Mouse (Mus musculus) right cerebral cortex, adult 2 months (tissue): ENCODE measurements around the gene Abcc9.
"Not testable (repeated sequence)": the region's sequence is repeated elsewhere in the genome, so short reads cannot be mapped to it uniquely, and the experiment has no call there.

Source experiments
- DNase-seq, 2 experiments: peaks; one replicate each; pipeline ENCODE4 v3.0.0; 2021 to 2022; ENCODE audit warnings: low spot score in 2 of 2

The Abcc9 gene

GRCm38 (mm10) chr6:142703441-142703930, 1.4 kb upstream of the Abcc9 start:
- DNase-seq = no peak

DNA sequence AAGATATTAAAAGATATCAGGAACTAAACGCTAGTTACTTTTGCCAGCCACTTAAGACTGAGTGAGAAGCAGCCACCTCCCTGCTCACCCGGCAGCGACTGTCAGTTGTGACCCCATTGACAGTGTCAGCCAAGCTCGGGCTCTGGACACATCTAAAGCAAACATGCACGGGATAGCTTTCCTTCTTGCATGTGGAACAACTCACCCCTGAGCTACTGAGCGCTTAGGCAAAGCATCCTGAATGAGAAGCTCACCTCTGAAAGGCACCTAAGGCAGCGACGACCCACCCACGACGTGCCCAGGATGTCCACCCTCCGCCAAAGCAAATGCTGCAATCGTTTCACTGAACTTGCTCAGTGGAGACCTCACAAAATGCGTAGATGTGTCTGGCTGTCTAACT, 954 bp downstream of the Abcc9 start:
- DNase-seq = no peak

- DNase-seq = no peak
Observed at GRCm38 (mm10) chr6:142700753-142701152, 1.4 kb downstream of the Abcc9 start.

DNA sequence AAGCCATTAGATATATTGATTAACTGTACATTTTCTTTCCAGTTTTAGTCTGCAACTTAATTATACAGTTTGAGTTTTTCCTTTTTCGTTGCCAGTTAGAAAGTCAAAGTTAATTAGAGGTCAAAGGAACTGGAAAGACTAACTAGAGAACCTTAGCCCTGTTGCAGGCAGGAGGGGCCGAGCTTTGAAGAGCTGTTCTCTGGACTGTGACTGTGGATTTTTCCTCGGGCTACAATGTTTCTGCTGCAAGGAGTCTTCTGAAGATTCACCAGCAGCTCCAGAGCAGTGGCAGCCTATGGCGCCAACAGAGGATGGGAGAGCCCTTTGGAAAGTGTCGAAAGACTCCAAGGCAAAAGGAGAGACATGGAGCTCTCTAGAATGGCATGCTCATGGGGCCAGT, 10.0 kb downstream of the Abcc9 start:
- no peak for DNase-seq

DNA sequence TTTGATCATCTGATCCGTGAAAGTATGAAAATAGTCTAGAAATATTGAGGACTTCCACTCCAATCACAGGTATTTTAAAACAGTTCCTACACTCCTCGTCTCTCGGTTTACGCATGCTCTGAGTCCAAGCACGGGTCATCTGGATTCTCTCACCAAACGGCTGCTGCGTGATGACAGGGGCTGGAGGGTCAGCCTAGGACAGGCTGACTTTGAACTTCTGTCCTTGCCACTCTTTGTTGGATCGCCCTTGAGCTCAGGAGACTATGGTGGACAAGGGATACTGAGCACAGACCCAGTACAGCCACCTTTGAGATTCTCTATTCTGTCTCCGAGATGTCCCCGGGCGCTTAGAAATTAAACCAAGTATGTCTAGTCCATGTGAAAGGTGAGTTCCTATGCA, 12.4 kb downstream of the Abcc9 start:
- DNase-seq = no peak

- DNase-seq = no peak
Observed at GRCm38 (mm10) chr6:142682985-142683691, 19.0 kb downstream of the Abcc9 start.

DNA sequence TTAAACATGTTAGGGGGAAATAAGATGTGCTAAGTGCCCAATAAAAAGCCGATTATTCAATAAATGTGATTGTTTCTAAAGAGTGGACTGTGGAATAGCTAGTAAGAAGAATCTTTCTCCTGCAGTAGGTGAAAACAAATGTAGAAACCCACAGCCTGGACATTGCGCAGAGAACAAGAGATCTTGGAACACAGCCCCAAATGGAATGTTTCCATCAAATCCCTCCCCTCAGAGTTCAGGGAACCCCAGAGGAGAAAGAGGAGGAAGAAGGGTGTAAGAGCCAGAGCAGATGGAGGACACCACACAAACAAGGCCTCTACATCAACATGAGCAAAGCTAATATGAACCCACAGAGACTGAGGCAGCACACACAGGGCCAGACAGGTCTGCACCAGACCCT, 32.1 kb downstream of the Abcc9 start:
- no peak for DNase-seq

DNA sequence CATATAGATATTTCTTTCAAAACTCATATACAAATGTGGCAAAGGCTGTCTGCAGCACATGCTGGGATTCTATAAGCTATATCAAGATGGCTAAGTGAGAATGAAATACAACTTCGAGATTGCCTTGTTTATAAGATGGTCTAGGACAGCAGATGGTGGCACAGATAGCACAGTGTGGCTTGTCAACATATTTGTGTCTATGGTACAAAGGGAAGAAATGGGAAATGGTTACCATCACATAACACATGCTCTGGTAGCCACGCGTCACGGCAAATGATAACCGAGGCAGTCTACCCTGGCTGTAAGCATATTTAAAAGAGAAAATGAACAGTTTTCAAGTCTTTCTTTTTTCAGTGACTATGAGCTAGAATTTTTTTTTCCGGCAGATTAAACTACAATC, 32.8 kb downstream of the Abcc9 start:
- DNase-seq = no peak

DNA sequence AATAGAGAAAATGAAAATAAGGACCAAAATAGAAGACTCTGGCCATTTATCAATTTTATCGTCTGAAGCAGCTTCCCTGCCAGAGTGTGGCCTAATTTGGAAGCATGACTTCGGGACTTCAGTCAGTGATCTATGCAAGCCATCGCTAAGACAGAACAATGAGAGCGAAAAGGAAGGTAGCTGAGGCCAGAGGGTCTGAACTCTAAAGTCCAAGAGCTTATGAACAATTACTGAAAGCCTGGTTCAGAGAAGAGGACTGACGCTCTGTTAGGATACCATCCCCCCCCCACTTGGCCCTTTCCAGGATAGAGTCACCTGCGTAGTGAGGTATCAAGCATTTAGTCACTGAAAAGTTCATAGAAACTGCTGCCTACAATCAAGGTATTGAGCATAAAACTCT, 33.3 kb downstream of the Abcc9 start:
- no peak for DNase-seq

- no peak for DNase-seq
Observed at GRCm38 (mm10) chr6:142668419-142668766, 33.7 kb downstream of the Abcc9 start.

- DNase-seq = no peak
Observed at GRCm38 (mm10) chr6:142667701-142668418, 34.3 kb downstream of the Abcc9 start.

- not testable (repeated sequence) for DNase-seq
Observed at GRCm38 (mm10) chr6:142662056-142662455, 40.1 kb downstream of the Abcc9 start.

GRCm38 (mm10) chr6:142659038-142659437, 43.1 kb downstream of the Abcc9 start:
- no peak for DNase-seq

- no peak for DNase-seq
Observed at GRCm38 (mm10) chr6:142654561-142654960, 47.6 kb downstream of the Abcc9 start.

DNA sequence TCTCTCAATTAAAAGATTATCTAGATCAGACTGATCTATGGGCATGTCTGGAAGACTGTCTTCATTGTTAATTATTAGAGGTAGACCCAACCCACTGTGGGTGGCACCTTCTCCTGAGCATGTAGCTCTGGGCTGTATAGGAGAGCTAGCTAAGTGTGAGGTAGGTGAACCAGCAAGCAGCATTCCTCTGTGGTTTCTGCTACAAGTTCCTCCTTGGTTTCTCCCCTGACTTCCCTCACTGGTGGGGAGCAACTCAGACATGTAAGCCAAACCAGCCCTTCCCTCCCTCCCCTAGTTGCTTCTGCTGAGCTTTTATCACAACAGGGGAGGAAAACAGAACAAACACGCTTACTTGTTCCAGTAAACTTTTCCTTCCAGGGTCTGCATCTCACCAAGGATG, 49.9 kb downstream of the Abcc9 start:
- DNase-seq = no peak

- no peak for DNase-seq
Observed at GRCm38 (mm10) chr6:142649331-142649730, 52.8 kb downstream of the Abcc9 start.

DNA sequence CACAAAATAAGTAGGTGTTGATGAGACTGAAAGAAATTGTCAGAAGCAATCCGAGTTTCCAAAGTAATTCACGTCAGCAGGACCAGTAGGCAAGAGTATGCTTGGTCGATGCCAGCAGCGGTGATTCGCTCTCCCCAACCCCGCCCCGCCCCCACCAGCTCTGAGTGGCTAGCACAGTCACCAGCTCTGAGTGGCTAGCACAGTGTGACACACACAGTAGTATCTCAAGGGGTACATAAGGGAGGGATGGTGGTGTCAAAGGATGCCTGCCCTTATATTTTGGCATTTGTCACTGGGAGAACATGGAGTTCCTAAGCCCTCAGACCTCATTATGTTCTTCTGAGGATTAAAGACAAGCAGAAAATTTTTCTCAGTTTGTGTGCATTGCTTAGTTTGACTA, 56.6 kb downstream of the Abcc9 start:
- no peak for DNase-seq

DNA sequence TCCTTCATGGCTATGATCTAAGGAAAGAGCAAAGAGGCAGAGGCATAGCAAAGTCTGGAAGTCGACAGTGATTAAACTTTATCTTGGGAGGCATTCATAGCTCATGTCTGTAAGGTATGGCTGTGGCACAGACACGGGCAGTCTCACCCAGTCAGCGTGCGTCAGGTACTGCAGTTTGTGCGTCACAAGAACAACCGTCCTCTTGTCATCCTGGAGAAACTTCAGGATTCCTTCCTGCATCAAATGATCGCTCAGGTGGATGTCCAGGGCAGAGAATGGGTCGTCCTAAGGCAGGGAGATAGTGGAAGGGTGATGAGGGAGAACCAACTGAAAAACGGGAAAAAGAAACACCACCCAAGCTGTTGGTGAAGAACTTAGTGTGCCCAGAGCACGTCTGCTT, 62.8 kb downstream of the Abcc9 start:
- no peak for DNase-seq

DNA sequence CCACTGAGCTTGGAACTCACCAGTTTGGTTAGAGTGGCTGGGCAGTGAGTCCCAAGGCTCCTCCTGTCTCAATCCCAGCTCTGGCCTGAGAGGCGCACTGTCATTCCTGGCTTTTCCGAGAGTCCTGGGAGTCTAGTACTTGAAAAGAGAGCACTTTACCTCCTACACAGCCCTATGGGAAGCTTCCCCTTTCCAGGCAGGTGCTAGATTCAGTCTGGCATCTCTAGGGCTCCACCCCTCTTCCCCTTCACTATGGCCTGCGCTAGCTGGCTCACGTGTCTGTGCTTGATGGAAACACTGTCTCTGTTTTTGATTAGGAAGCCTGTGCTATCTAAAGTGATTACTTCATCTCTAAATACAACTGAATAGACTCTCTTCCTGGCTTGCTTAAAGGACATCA, 66.5 kb downstream of the Abcc9 start:
- DNase-seq = no peak

DNA sequence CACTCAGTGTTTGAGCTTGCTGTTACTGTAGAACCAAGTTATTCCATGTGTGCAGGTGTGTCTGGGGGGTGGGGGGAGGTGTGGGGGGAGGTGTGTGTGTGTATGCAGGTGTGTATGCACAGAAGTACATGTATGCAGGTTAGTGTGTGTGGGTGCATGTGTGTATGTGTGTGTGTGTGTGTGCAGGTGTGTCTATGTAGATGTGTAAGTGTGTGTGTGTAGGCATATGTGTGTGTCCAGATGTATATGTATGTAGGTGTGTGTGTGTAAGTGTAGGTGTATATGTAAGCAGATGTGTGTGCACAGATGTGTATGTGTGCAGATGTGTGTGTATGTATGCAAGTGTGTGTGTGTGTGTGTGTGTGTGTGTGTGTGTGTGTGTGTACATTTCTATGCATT, 66.9 kb downstream of the Abcc9 start:
- no peak for DNase-seq

DNA sequence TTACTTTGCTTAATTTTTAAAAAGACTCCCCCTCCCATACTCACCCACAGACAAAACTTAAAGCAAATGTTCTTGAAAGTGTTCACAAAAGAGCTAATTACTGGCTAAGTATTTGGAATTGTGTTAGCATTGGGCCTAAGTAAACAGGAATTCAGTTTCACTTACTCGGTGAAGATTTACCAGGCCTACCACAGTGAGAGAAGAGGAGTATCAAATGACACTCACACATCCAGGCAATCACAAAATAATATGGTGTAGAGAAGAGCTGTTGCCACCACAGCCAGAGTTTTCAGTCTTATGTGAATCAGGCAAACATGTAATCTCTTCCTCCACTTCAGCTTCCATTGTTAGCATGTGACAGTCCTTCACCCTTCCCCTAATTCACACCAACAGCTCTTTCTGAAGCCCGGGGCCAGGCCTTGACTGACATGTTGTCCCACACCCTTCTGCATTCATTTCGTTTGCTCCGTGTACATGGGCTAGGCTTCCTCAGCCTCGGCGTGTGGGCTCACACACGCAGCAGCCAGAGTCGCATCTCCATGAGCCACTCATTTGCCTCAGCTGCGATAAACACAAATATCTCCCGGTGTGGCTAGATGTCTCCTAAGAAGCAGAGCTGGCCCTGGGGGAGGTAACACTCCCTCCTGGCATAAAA, 67.5 kb downstream of the Abcc9 start:
- DNase-seq = no peak

GRCm38 (mm10) chr6:142623351-142623750, 78.8 kb downstream of the Abcc9 start:
- DNase-seq = no peak

- no peak for DNase-seq
Observed at GRCm38 (mm10) chr6:142616659-142617058, 85.5 kb downstream of the Abcc9 start.
